Mouse (Mus musculus): ENCODE results near the gene Ctnna3. TPM values are rescaled to one million over a fixed set of nuclear protein-coding genes. Genes with fewer than 3 reads are reported as not detected.
A peak's percentile ranks its signal among the peaks of the same experiment; 100 is the strongest.
"Not testable (repeated sequence)": the region's sequence is repeated elsewhere in the genome, so short reads cannot be mapped to it uniquely, and the experiment has no call there.

Gene Ctnna3
- polyA plus RNA-seq, 1 experiment from 2014 or later = 1.1 TPM

GRCm38 (mm10) chr10:64639061-64639460 is 1209.2 kb downstream of the Ctnna3 start:
- no peaks in the 10 kb centered on the region for H3K4me1 ChIP-seq
- H3K4me3 ChIP-seq = no peak overlapping the region
- no peaks in the 10 kb centered on the region for H3K9me3 ChIP-seq
- no peaks in the 10 kb centered on the region for H3K27me3 ChIP-seq
- ATAC-seq (replicated peaks) = no peak; the same call in 1 of the 2 replicates
- no peak overlapping the region for H3K4me2 ChIP-seq (replicated peaks)
- no peak overlapping the region for H3K27ac ChIP-seq (replicated peaks)
- no peaks in the 10 kb centered on the region for H3K36me3 ChIP-seq
- no peak overlapping the region for H3K9ac ChIP-seq (replicated peaks)

GRCm38 (mm10) chr10:64641093-64641492 is 1211.2 kb downstream of the Ctnna3 start:
- Histone ChIP-seq H3K4me2 (replicated peaks) (no peak overlapping the region), H3K27ac (replicated peaks) (no peak overlapping the region), H3K36me3 (no peaks in the 10 kb centered on the region), H3K9ac (replicated peaks) (no peak overlapping the region), H3K27me3 (no peaks in the 10 kb centered on the region), H3K4me3 (no peak overlapping the region), H3K4me1 (no peaks in the 10 kb centered on the region), H3K9me3 (no peaks in the 10 kb centered on the region)
- WGBS = 85% methylated on average over 4 of the region's 4 CpGs
- no peak for ATAC-seq (replicated peaks)

- H3K27ac ChIP-seq (replicated peaks) = no peak overlapping the region
- no peaks in the 10 kb centered on the region for H3K4me1 ChIP-seq
- no peak overlapping the region for H3K4me3 ChIP-seq
- H3K9me3 ChIP-seq = no peaks in the 10 kb centered on the region
- H3K36me3 ChIP-seq = no peaks in the 10 kb centered on the region
- 67% methylated on average over 8 of the region's 8 CpGs for WGBS
- H3K9ac ChIP-seq (replicated peaks) = no peak overlapping the region
- no peak for ATAC-seq (replicated peaks)
- H3K4me2 ChIP-seq (replicated peaks) = no peak overlapping the region
- no peaks in the 10 kb centered on the region for H3K27me3 ChIP-seq
Observed at GRCm38 (mm10) chr10:64641576-64641975, 1211.7 kb downstream of the Ctnna3 start.

- WGBS = 84% methylated on average over 2 of the region's 2 CpGs
- no peak overlapping the region for H3K4me2 ChIP-seq (replicated peaks)
- no peak overlapping the region for H3K9ac ChIP-seq (replicated peaks)
- no peaks in the 10 kb centered on the region for H3K36me3 ChIP-seq
- no peak overlapping the region for H3K27ac ChIP-seq (replicated peaks)
- no peaks in the 10 kb centered on the region for H3K4me1 ChIP-seq
- no peaks in the 10 kb centered on the region for H3K9me3 ChIP-seq
- no peak overlapping the region for H3K4me3 ChIP-seq
- no peaks in the 10 kb centered on the region for H3K27me3 ChIP-seq
- ATAC-seq (replicated peaks) = no peak
Observed at GRCm38 (mm10) chr10:64643976-64644375, 1214.1 kb downstream of the Ctnna3 start.

- Histone ChIP-seq H3K9me3 (no peaks in the 10 kb centered on the region), H3K4me1 (no peaks in the 10 kb centered on the region), H3K9ac (replicated peaks) (no peak overlapping the region), H3K4me3 (no peak overlapping the region), H3K36me3 (no peaks in the 10 kb centered on the region), H3K4me2 (replicated peaks) (no peak overlapping the region), H3K27ac (replicated peaks) (no peak overlapping the region), H3K27me3 (no peaks in the 10 kb centered on the region)
- WGBS = 47% methylated on average over 4 of the region's 4 CpGs
- no peak for ATAC-seq (replicated peaks)
Observed at GRCm38 (mm10) chr10:64661190-64661589, 1231.3 kb downstream of the Ctnna3 start.

GRCm38 (mm10) chr10:64671469-64671868 is 1241.6 kb downstream of the Ctnna3 start:
- 90% methylated on average over 2 of the region's 2 CpGs for whole genome bisulfite sequencing

GRCm38 (mm10) chr10:64675796-64676195 is 1245.9 kb downstream of the Ctnna3 start:
- no peaks in the 10 kb centered on the region for H3K36me3 ChIP-seq
- WGBS = 86% methylated on average over 3 of the region's 3 CpGs
- H3K27me3 ChIP-seq = no peaks in the 10 kb centered on the region
- no peak overlapping the region for H3K27ac ChIP-seq (replicated peaks)
- H3K9ac ChIP-seq (replicated peaks) = no peak overlapping the region
- H3K4me2 ChIP-seq (replicated peaks) = no peak overlapping the region
- no peaks in the 10 kb centered on the region for H3K4me1 ChIP-seq
- H3K4me3 ChIP-seq = no peak overlapping the region
- ATAC-seq (replicated peaks) = no peak
- no peaks in the 10 kb centered on the region for H3K9me3 ChIP-seq

More at GRCm38 (mm10) chr10:64671469-64671868, 1241.6 kb downstream of the Ctnna3 start:
- H3K4me1 ChIP-seq = no peaks in the 10 kb centered on the region
- no peaks in the 10 kb centered on the region for H3K9me3 ChIP-seq
- no peaks in the 10 kb centered on the region for H3K36me3 ChIP-seq
- no peak overlapping the region for H3K4me3 ChIP-seq
- H3K27ac ChIP-seq (replicated peaks) = no peak overlapping the region
- H3K27me3 ChIP-seq = no peaks in the 10 kb centered on the region
- H3K4me2 ChIP-seq (replicated peaks) = no peak overlapping the region
- no peak for ATAC-seq (replicated peaks)
- H3K9ac ChIP-seq (replicated peaks) = no peak overlapping the region

GRCm38 (mm10) chr10:64710017-64710416 is 1280.1 kb downstream of the Ctnna3 start:
- no peaks in the 10 kb centered on the region for H3K4me1 ChIP-seq
- H3K9me3 ChIP-seq = no peaks in the 10 kb centered on the region
- H3K4me2 ChIP-seq (replicated peaks) = no peak overlapping the region
- WGBS = 87% methylated on average over 2 of the region's 2 CpGs
- ATAC-seq (replicated peaks) = no peak
- H3K4me3 ChIP-seq = no peak overlapping the region
- no peaks in the 10 kb centered on the region for H3K36me3 ChIP-seq
- H3K27me3 ChIP-seq = no peaks in the 10 kb centered on the region
- no peak overlapping the region for H3K9ac ChIP-seq (replicated peaks)
- no peak overlapping the region for H3K27ac ChIP-seq (replicated peaks)

GRCm38 (mm10) chr10:64718036-64718435 is 1288.1 kb downstream of the Ctnna3 start:
- no peaks in the 10 kb centered on the region for H3K27me3 ChIP-seq
- H3K4me2 ChIP-seq (replicated peaks) = no peak overlapping the region
- H3K27ac ChIP-seq (replicated peaks) = no peak overlapping the region
- no peaks in the 10 kb centered on the region for H3K9me3 ChIP-seq
- H3K9ac ChIP-seq (replicated peaks) = no peak overlapping the region
- H3K4me3 ChIP-seq = no peak overlapping the region
- WGBS = 37% methylated on average over 9 of the region's 9 CpGs
- ATAC-seq (replicated peaks) = peak; percentile 64; the same call in 1 of the 2 replicates
- H3K36me3 ChIP-seq = no peaks in the 10 kb centered on the region
- H3K4me1 ChIP-seq = no peaks in the 10 kb centered on the region

GRCm38 (mm10) chr10:64735692-64736091 is 1305.8 kb downstream of the Ctnna3 start:
- 75% methylated on average over 2 of the region's 2 CpGs for WGBS
- ATAC-seq (replicated peaks) = no peak

GRCm38 (mm10) chr10:64736616-64737015 is 1306.7 kb downstream of the Ctnna3 start:
- 54% methylated on average over 2 of the region's 2 CpGs for WGBS
- Histone ChIP-seq H3K27ac (replicated peaks) (no peak overlapping the region), H3K9ac (replicated peaks) (no peak overlapping the region), H3K4me1 (no peaks in the 10 kb centered on the region), H3K36me3 (no peaks in the 10 kb centered on the region), H3K27me3 (no peaks in the 10 kb centered on the region), H3K9me3 (no peaks in the 10 kb centered on the region), H3K4me2 (replicated peaks) (no peak overlapping the region), H3K4me3 (no peak overlapping the region)
- ATAC-seq (replicated peaks) = no peak

More at GRCm38 (mm10) chr10:64735692-64736091, 1305.8 kb downstream of the Ctnna3 start:
- Histone ChIP-seq H3K9me3 (no peaks in the 10 kb centered on the region), H3K4me3 (no peak overlapping the region), H3K4me2 (replicated peaks) (no peak overlapping the region), H3K4me1 (no peaks in the 10 kb centered on the region), H3K27me3 (no peaks in the 10 kb centered on the region), H3K36me3 (no peaks in the 10 kb centered on the region), H3K9ac (replicated peaks) (no peak overlapping the region), H3K27ac (replicated peaks) (no peak overlapping the region)

GRCm38 (mm10) chr10:64741721-64742120 is 1311.8 kb downstream of the Ctnna3 start:
- 86% methylated on average over 11 of the region's 11 CpGs for WGBS
- not testable (repeated sequence) for H3K9me3 ChIP-seq; H3K4me3 ChIP-seq; H3K36me3 ChIP-seq; H3K9ac ChIP-seq (replicated peaks); H3K4me1 ChIP-seq; H3K4me2 ChIP-seq (replicated peaks); ATAC-seq (replicated peaks); H3K27me3 ChIP-seq; H3K27ac ChIP-seq (replicated peaks)

GRCm38 (mm10) chr10:64744099-64744498 is 1314.2 kb downstream of the Ctnna3 start:
- not testable (repeated sequence) for H3K9me3 ChIP-seq; H3K4me1 ChIP-seq; H3K27me3 ChIP-seq; ATAC-seq (replicated peaks); H3K4me2 ChIP-seq (replicated peaks); H3K27ac ChIP-seq (replicated peaks); H3K9ac ChIP-seq (replicated peaks); H3K36me3 ChIP-seq; H3K4me3 ChIP-seq
- WGBS = 10% methylated on average over 3 of the region's 3 CpGs
